Mouse (Mus musculus) midbrain, postnatal 0 days (tissue): ENCODE measurements around the gene P2ry2. TPM values are rescaled to one million over a fixed set of nuclear protein-coding genes. Genes with fewer than 3 reads are reported as not detected.

ENCODE experiments used
- ATAC-seq: fragments of 200-750 bp; cut with Nextera tagmentation; 2 replicates; pipeline ENCODE4 v1.8.0; 2017; ENCODE audit warnings: moderate number of reproducible peaks, mild to moderate bottlenecking, moderate TSS enrichment, moderate library complexity; ENCODE audit not compliant: low FRiP score
- DNase-seq: peaks from one replicate; pipeline ENCODE4 v3.0.0-alpha.2; 2015; ENCODE audit warnings: low spot score
- H3K27ac ChIP-seq: fragments of 300-500 bp; sonication (generic); 2 replicates; pipeline ENCODE4 v1.5.1; 2014; ENCODE audit warnings: low read depth, mild to moderate bottlenecking, low read length, mixed read lengths
- H3K27me3 ChIP-seq: fragments of 300-500 bp; sonication (generic); 2 replicates; pipeline ENCODE4 v1.6.1; 2014; ENCODE audit warnings: low read length, control low read depth, mixed read lengths; ENCODE audit not compliant: insufficient read depth
- H3K36me3 ChIP-seq: fragments of 300-500 bp; sonication (generic); 2 replicates; pipeline ENCODE4 v1.6.1; 2014; ENCODE audit warnings: low read length, control low read depth, mixed read lengths; ENCODE audit not compliant: insufficient read depth
- H3K4me1 ChIP-seq: fragments of 300-500 bp; sonication (generic); 2 replicates; pipeline ENCODE4 v1.6.1; 2014; ENCODE audit warnings: mild to moderate bottlenecking, control low read depth, antibody characterized with exemption, low read length, mixed read lengths; ENCODE audit not compliant: insufficient read depth
- H3K4me2 ChIP-seq: fragments of 300-500 bp; sonication (generic); 2 replicates; pipeline ENCODE4 v1.6.1; 2014; ENCODE audit warnings: low read depth, mild to moderate bottlenecking, low read length, mixed read lengths; ENCODE audit not compliant: poor library complexity, severe bottlenecking
- H3K4me3 ChIP-seq: fragments of 300-500 bp; sonication (generic); 2 replicates; pipeline ENCODE4 v1.5.1; 2014; ENCODE audit warnings: low read depth, mild to moderate bottlenecking, low read length, moderate library complexity
- H3K9ac ChIP-seq: fragments of 300-500 bp; sonication (generic); replicated peaks from 2 replicates; pipeline ENCODE4 v1.6.1; 2014; ENCODE audit warnings: mild to moderate bottlenecking, low read length, moderate library complexity, mixed read lengths; ENCODE audit not compliant: poor library complexity, severe bottlenecking
- H3K9me3 ChIP-seq: fragments of 300-500 bp; sonication (generic); 2 replicates; pipeline ENCODE4 v1.6.1; 2016; ENCODE audit warnings: low read length, control low read depth
- CTCF ChIP-seq: IDR thresholded peaks from 2 replicates; pipeline ENCODE4 v1.5.1; 2016; ENCODE audit warnings: antibody characterized with exemption, mild to moderate bottlenecking
- WGBS: fragments of 180-500 bp; shearing (Covaris S2); extraction: QIAGEN DNeasy Blood & Tissue Kit; methylation state at CpG from one replicate; pipeline ENCODE4 v1.1.7; 2014; 5-methylcytosine and 5-hydroxymethylcytosine counted together
- polyA plus RNA-seq: library from polyadenylated mRNA; unstranded; fragments of >200 nt; fragmentation: Nextera tagmentation; extraction: Ambion mirVana; gene quantifications from 2 replicates; pipeline ENCODE4 v1.2.1, GENCODE M21; 2015
- total RNA-seq: library from RNA; depleted of rRNA; stranded (reverse); fragments of >200 nt; gene quantifications from 2 replicates; pipeline ENCODE4 v1.2.3, GENCODE M21; 2014; rRNA removed

The P2ry2 gene
- total RNA-seq (0.44 and 0.85 TPM in 2 replicates), polyA plus RNA-seq (0.16 and 0.28 TPM in 2 replicates)

- no peak for TF ChIP-seq CTCF
- WGBS = 72% methylated on average over 4 of the region's 4 CpGs
- no peak within 1 kb of the TSS for H3K27ac ChIP-seq
- no peaks in the 10 kb centered on the region for H3K36me3 ChIP-seq
- ATAC-seq (no peak), DNase-seq (no peak)
- peaks cover 4% of the 10 kb centered on the region for H3K4me1 ChIP-seq
- H3K9me3 ChIP-seq = no peaks in the 10 kb centered on the region
- H3K4me3 ChIP-seq = peak within 1 kb of the TSS; percentile 47
- peaks cover 38% of the 10 kb centered on the region for H3K27me3 ChIP-seq
- peak within 1 kb of the TSS; percentile 99 for H3K4me2 ChIP-seq
- H3K9ac ChIP-seq = peak within 1 kb of the TSS; percentile 42
These were observed at the start of gene P2ry2 for GRCm38 (mm10) chr7:101012541-101012940. Gene P2ry2, minus strand, starts transcription at chr7:101012866.

GRCm38 (mm10) chr7:101062246-101062645, 49.6 kb upstream of the P2ry2 start:
- WGBS = 76% methylated on average over 6 of the region's 6 CpGs
- Histone ChIP-seq H3K36me3 (no peaks in the 10 kb centered on the region), H3K27ac (no peak overlapping the region), H3K9me3 (no peaks in the 10 kb centered on the region), H3K9ac (no peak overlapping the region), H3K4me1 (no peaks in the 10 kb centered on the region; the same call in 1 of the 2 replicates), H3K27me3 (no peaks in the 10 kb centered on the region), H3K4me2 (no peak overlapping the region), H3K4me3 (no peak overlapping the region)
- TF ChIP-seq CTCF = no peak
- ATAC-seq (peak; percentile 58; the same call in 1 of the 2 replicates), DNase-seq (peak; percentile 40)

- Histone ChIP-seq H3K9me3 (no peaks in the 10 kb centered on the region), H3K27me3 (no peaks in the 10 kb centered on the region), H3K4me1 (no peaks in the 10 kb centered on the region; the same call in 1 of the 2 replicates), H3K36me3 (no peaks in the 10 kb centered on the region), H3K4me2 (peak overlapping the region; percentile 26; the same call in 1 of the 2 replicates), H3K4me3 (no peak overlapping the region), H3K27ac (no peak overlapping the region), H3K9ac (no peak overlapping the region)
- 7% methylated on average over 17 of the region's 17 CpGs for WGBS
- TF ChIP-seq CTCF = peak; percentile 84
- DNase-seq (peak; percentile 83), ATAC-seq (peak; percentile 62)
These were observed 48.7 kb upstream of the P2ry2 start for GRCm38 (mm10) chr7:101061381-101061780.

GRCm38 (mm10) chr7:101060476-101060875, 47.8 kb upstream of the P2ry2 start:
- DNase-seq (no peak), ATAC-seq (no peak)
- H3K4me3 ChIP-seq = no peak overlapping the region
- no peaks in the 10 kb centered on the region for H3K27me3 ChIP-seq
- 77% methylated on average over 5 of the region's 5 CpGs for WGBS
- no peak overlapping the region for H3K9ac ChIP-seq
- H3K27ac ChIP-seq = no peak overlapping the region
- H3K9me3 ChIP-seq = no peaks in the 10 kb centered on the region
- no peaks in the 10 kb centered on the region for H3K36me3 ChIP-seq
- H3K4me1 ChIP-seq = no peaks in the 10 kb centered on the region; the same call in 1 of the 2 replicates
- no peak overlapping the region for H3K4me2 ChIP-seq
- no peak for TF ChIP-seq CTCF

- ATAC-seq = no peak
These were observed 46.5 kb upstream of the P2ry2 start for GRCm38 (mm10) chr7:101059188-101059587.

GRCm38 (mm10) chr7:101057309-101057708, 44.6 kb upstream of the P2ry2 start:
- 58% methylated on average over 4 of the region's 4 CpGs for WGBS
- no peak for ATAC-seq
- Histone ChIP-seq H3K27ac (no peak overlapping the region), H3K4me1 (no peaks in the 10 kb centered on the region; the same call in 1 of the 2 replicates), H3K27me3 (no peaks in the 10 kb centered on the region), H3K4me2 (no peak overlapping the region), H3K9ac (no peak overlapping the region), H3K36me3 (no peaks in the 10 kb centered on the region), H3K9me3 (no peaks in the 10 kb centered on the region), H3K4me3 (no peak overlapping the region)
- DNase-seq = no peak
- TF ChIP-seq CTCF = no peak

More at GRCm38 (mm10) chr7:101059188-101059587, 46.5 kb upstream of the P2ry2 start:
- TF ChIP-seq CTCF = no peak
- H3K27ac ChIP-seq = no peak overlapping the region
- no peaks in the 10 kb centered on the region; the same call in 1 of the 2 replicates for H3K4me1 ChIP-seq
- no peaks in the 10 kb centered on the region for H3K9me3 ChIP-seq
- no peak overlapping the region for H3K4me2 ChIP-seq
- WGBS = 55% methylated on average over 5 of the region's 5 CpGs
- no peak overlapping the region for H3K4me3 ChIP-seq
- H3K27me3 ChIP-seq = no peaks in the 10 kb centered on the region
- H3K36me3 ChIP-seq = no peaks in the 10 kb centered on the region
- no peak for DNase-seq
- H3K9ac ChIP-seq = no peak overlapping the region
